Mouse (Mus musculus): ENCODE results near the gene Acsl1. TPM values are rescaled to one million over a fixed set of nuclear protein-coding genes. Genes with fewer than 3 reads are reported as not detected.

Gene Acsl1
- total RNA-seq, 2 experiments from 2014 or later: 42.2 to 49.0 TPM

Other genes with a start within 250 kb of the Acsl1 start
- gene Helt, start 176.4 kb upstream of the Acsl1 start, total RNA-seq (2021): not detected
- 1 to 10 TPM; 1.9 to 2.9 TPM for gene Cenpu, start 81.0 kb downstream of the Acsl1 start, total RNA-seq (2021)
- gene Primpol, start 146.2 kb downstream of the Acsl1 start, total RNA-seq (2021): 1 to 10 TPM; 3.6 to 4.3 TPM
- gene Casp3, start 146.3 kb downstream of the Acsl1 start, total RNA-seq (2021): 10 to 100 TPM; 14.5 to 17.3 TPM